Mouse (Mus musculus) cortical plate, adult 2 months (tissue): Measurements from ENCODE around the gene Rgs6.

Experiments
- CTCF ChIP-seq: fragments of 200-500 bp; IDR thresholded peaks from 2 replicates; pipeline ENCODE4 v1.5.1; 2011; ENCODE audit warnings: mild to moderate bottlenecking, control low read depth, low read length; ENCODE audit not compliant: insufficient read depth; ENCODE audit errors: extremely low read depth
- POLR2A ChIP-seq: fragments of 200-500 bp; IDR thresholded peaks from 2 replicates; pipeline ENCODE4 v1.6.1; 2011; ENCODE audit warnings: mild to moderate bottlenecking, low read length, control low read depth; ENCODE audit not compliant: insufficient read depth; ENCODE audit errors: extremely low read depth

GRCm38 (mm10) chr12:83210294-83210693, 622.2 kb downstream of the Rgs6 start:
- no peak for TF ChIP-seq POLR2A
- no peak for TF ChIP-seq CTCF
